Mouse (Mus musculus) right cerebral cortex, postnatal 10 days (tissue): ENCODE data around the gene Btbd35f7.
"Not testable (repeated sequence)": the region's sequence is repeated elsewhere in the genome, so short reads cannot be mapped to it uniquely, and the experiment has no call there.

ENCODE experiments used
- DNase-seq, 2 experiments: peaks; one replicate each; pipeline ENCODE4 v3.0.0; 2021; ENCODE audit warnings: low spot score in 2 of 2

Gene Btbd35f7

GRCm38 (mm10) chrX:5668767-5669166, at the start of gene Btbd35f7:
TSS of gene Btbd35f7 (plus strand) at chrX:5669067.
- DNase-seq = not testable (repeated sequence)
